Mouse (Mus musculus): ENCODE measurements at regions not wholly inside any gene's neighbourhood (a gene's known extent, or its start where the extent isn't known, plus 50 kb on each side); places are given as distances from the start of the nearest gene placed in this dataset.

- TF ChIP-seq TAL1 (IDR thresholded peaks at IDR 0.05; ENCODE audit: low read length): no peak
- no peak for TF ChIP-seq GATA1 (IDR thresholded peaks at IDR 0.05; ENCODE audit: low read length)
Observed at GRCm38 (mm10) chr7:117734994-117735698, 354.4 kb downstream of the Xylt1 start.
